Mouse (Mus musculus) embryonic fibroblast, embryonic 13.5 days (primary cell): ENCODE measurements around the gene Mcm3ap.

ENCODE experiments used
- CTCF ChIP-seq: IDR thresholded peaks from 2 replicates; pipeline ENCODE4 v1.5.1; 2011; ENCODE audit warnings: mild to moderate bottlenecking, control low read depth, low read length, moderate library complexity, borderline replicate concordance; ENCODE audit not compliant: insufficient read depth
- POLR2A ChIP-seq: IDR thresholded peaks from 2 replicates; pipeline ENCODE4 v1.6.1; 2011; ENCODE audit warnings: low read depth, mild to moderate bottlenecking, control low read depth, low read length, moderate library complexity

DNA sequence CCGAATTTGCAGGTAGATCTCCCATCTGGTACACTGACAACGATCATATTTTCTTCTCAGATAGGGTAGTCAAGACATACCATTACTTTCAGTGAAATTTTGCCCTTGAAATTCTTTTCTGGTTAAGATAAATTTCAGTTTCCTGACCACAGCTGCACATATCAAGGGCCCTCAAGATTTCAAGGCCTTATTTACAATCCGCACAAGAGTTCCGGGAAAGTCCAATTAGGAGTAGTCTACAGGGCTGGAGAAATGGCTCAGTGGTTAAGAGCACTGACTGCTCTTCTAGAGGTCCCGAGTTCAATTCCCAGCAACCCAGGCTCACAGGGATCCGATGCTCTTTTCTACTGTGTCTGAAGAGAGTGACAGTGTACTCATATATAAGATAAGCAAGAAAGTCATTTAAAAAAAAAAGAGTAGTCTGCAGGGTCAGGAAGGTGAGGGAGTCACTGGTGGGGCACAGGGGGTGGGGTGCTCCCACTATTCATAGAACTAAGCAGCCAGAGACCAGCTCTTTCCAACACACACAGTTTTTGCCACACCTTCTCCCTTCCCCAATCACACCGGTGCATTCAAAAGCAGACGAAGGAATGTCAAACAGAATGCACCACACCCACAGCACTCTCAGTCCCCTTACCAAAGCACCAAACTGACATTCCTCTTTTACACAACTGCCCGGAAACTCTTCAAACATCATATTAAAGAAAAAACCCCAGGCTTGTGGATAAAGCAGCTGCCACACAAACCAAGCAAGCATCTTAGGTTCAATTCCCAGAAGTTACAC is 29.4 kb upstream of the Mcm3ap start:
- TF ChIP-seq CTCF (no peak), POLR2A (no peak)
